Comparison of ENCODE assay signal across 23 mouse cellular contexts in the genomic region with DNA sequence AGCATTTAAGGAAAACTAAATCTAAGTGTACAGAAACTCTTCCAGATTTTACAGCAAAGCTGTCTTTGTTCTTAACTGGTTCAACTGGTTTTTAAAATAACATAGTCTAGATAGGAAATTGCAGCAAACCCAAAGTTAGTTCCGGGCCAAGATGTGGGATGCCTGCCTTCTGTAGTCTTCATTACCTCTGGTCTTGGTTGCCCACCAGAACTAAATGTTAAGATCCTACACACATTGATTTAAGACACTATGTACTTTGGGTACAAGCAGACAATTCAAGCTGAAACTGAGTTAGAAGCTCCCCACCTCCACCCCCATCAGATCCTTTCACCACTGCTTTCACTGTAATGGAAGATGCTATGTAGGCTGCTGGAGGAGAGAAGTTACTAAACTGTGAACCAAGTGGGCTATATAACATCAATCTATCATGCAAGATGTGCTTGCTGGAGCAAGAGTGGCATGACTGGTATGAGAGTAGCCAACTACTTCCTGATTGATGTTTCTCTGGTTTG.
"Had no signal": no experiment of that assay in that cellular context is flagged by ENCODE, and none has a peak within 500 bp of the region (broad histone marks: within the 10 kb centered on the region; RNA-seq: fewer than 3 reads in every experiment).

No protein-coding gene starts in this region.

- H3K27ac ChIP-seq: intestine, embryonic 15.5 days; kidney, embryonic 15.5 days; limb, embryonic 12.5 days; limb, embryonic 15.5 days; liver, embryonic 14.5 days; midbrain, embryonic 10.5 days; midbrain, embryonic 13.5 days; neural tube, embryonic 13.5 days; stomach, postnatal 0 days had no signal

- DNase-seq: kidney, adult 11 months; kidney, adult 8-10 months; kidney, postnatal 10 days; kidney, postnatal 36 days; layer of hippocampus, adult 9-11 months; left cerebral cortex, postnatal 4 days; liver, postnatal 0 days; lung, embryonic 14.5 days; lung, postnatal 36 days; retina, postnatal 1 day; right cerebral cortex, postnatal 4 days; thymus, postnatal 25 days had no signal

- H3K4me3 ChIP-seq: intestine, embryonic 15.5 days; kidney, embryonic 15.5 days; limb, embryonic 12.5 days; limb, embryonic 15.5 days; megakaryocyte, embryonic 14.5 days; midbrain, embryonic 10.5 days; midbrain, embryonic 13.5 days; myocyte; neural tube, embryonic 13.5 days had no signal
